Mouse (Mus musculus): ENCODE results near the gene Man1c1. TPM values are rescaled to one million over a fixed set of nuclear protein-coding genes. Genes with fewer than 3 reads are reported as not detected.

Gene Man1c1
- total RNA-seq, 1 experiment from 2014 or later, result 2.0 TPM

GRCm38 (mm10) chr4:134590227-134590926 lies 113.7 kb downstream of the Man1c1 start:
- ATAC-seq (ENCODE audit: extremely low read depth, insufficient number of reproducible peaks, low FRiP score, poor library complexity, severe bottlenecking), result no peak

GRCm38 (mm10) chr4:134589786-134590185 lies 114.3 kb downstream of the Man1c1 start:
- no peak for ATAC-seq (ENCODE audit: extremely low read depth, insufficient number of reproducible peaks, low FRiP score, poor library complexity, severe bottlenecking)

GRCm38 (mm10) chr4:134588951-134589350 lies 115.1 kb downstream of the Man1c1 start:
- peak; percentile 82 for ATAC-seq (ENCODE audit: extremely low read depth, insufficient number of reproducible peaks, low FRiP score, poor library complexity, severe bottlenecking)

DNA sequence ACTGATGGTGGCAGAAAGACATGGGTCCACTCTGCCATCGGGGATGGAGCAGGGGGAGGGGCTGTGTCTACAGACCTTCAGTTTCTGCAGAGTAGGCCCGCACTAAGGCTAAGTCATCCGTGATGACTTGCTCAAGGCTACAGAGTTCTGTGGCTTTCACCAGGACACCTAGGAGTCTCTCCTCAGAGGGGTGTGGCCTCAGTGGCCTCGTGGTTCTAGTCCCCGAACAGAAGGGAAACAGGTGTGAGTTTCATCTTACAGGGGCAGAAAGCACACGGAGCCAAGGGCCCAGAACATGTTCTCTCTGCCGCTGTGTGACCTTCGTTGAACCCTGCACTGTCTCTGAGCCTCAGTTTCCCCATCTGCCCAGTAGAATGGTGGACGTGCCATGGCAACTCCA lies 115.8 kb downstream of the Man1c1 start:
- no peak for ATAC-seq (ENCODE audit: extremely low read depth, insufficient number of reproducible peaks, low FRiP score, poor library complexity, severe bottlenecking)

DNA sequence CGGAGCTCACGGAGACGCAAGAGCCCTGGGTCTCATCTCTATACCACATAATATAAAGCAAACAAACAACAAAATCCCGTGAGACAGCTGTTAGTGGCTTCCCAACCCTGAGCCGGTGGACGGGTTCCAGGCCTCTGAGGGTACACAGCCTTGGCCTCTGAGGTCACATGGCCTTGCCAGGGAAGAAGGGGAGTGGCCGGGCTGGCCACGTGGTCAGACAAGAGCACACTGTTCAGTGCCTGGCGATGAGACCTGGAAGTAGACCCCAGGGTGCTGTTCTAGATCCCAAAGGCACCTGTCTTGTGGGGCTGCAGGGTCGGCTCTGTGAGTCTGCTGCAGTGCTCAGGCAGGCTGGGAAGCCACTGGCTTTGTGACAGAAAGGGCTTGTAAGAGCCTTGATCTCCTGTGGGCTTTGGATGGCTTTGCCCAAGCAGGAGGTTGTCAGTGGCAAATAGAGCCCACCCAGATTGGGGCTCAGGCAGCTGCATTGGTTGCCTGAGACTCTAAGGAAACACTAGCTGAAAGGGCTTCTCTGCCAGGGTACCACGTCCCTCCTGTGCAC lies 116.4 kb downstream of the Man1c1 start:
- no peak for ATAC-seq (ENCODE audit: extremely low read depth, insufficient number of reproducible peaks, low FRiP score, poor library complexity, severe bottlenecking)

DNA sequence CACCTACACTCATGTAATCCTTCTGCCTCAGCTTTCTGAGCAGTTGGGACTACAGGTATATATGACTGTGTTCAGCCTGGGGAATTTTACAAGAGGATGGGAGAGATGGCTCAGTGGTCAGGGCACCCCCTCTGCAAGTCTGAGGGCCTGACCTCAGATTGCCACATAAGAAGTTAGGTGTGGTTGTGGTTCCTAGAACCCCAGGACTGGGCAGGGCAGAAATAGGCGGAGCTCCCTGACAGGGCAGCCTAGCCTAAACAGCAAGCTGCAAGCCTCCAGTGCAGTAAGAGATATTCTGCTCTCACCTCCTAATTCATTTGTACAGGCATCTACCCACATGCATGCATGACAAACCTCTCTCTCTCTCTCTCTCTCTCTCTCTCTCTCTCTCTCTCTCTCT lies 117.5 kb downstream of the Man1c1 start:
- ATAC-seq (ENCODE audit: extremely low read depth, insufficient number of reproducible peaks, low FRiP score, poor library complexity, severe bottlenecking), result no peak

DNA sequence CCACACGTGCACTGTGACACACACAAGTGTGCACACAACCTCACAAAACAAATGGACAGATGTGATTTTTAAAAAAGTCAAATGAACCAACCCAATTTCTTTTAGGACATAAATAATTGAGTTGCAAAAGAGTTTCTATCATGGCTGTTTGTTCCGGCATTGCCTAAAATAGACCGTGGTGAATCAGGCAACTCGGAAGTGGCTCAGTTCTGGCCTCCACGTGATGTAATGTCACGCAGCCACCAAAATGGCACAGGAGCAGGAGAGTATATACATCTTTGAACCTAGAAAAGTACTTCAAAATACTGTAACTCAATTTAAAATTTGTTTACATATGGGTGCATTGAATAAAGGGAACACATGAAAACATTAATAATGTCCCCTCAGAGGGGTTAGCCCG lies 118.0 kb downstream of the Man1c1 start:
- ATAC-seq (ENCODE audit: extremely low read depth, insufficient number of reproducible peaks, low FRiP score, poor library complexity, severe bottlenecking), result no peak

- peak; percentile 37; the same call in 1 of the 2 replicates for ATAC-seq (ENCODE audit: extremely low read depth, insufficient number of reproducible peaks, low FRiP score, poor library complexity, severe bottlenecking)
These were observed 120.6 kb downstream of the Man1c1 start for GRCm38 (mm10) chr4:134583513-134583912.

DNA sequence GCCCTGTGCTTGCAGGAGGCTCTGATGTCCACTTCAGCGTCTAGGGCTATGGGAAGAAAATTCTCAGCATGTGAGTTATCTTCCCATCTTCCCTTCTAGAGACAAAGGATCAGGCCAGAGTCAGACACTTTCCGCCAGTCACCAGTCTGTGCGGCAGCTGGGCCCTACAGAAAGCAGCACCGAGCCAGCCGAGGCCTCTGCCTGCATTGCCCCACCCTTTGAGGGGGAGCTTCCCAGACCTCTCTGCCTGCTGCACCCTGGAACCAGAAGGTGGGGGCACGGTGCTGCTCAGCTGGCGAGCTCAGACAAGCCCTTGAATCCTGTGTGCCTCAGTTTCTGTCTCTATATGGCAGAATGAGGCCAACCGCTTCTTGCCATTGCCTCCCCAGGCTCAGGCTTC lies 122.7 kb downstream of the Man1c1 start:
- ATAC-seq (ENCODE audit: extremely low read depth, insufficient number of reproducible peaks, low FRiP score, poor library complexity, severe bottlenecking), result no peak

DNA sequence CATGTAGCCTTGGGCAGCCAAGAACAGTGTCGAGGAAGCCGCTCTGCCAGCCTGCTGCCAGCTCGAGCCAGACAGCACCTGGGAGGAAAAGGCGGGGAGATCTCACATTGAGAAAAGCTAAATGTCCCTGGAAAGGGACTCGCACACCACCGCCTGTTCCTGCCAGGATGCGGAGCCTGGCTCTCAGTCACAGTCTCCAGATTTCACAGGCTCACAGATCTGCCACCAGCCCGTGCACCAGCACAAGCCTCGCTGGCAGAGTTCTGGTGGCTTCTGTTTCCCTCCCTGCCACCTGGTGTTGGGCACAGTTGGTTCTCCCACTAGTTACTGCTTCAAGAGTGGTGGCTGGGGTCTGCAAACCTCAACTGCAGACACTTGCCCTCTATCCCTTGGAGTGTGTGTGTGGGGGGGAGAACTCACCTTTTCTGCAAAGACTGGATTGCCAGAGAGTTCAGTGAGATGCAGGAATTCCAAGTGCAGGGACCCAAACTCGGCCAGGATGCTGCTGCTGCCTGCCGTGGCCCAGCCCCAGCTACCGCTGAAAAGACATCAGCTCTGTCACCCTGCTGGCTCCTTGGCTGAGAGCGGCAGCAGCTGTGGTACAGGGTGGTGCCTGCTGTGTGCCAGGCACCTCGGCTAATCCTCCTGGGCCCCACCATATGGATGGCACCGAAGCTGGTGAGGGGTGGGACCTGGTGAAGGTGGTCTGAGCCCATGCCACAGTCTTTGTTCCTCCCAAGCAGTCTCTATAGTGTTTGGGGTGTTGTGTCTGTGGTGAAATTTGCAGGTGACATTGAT lies 123.5 kb downstream of the Man1c1 start:
- no peak for ATAC-seq (ENCODE audit: extremely low read depth, insufficient number of reproducible peaks, low FRiP score, poor library complexity, severe bottlenecking)

DNA sequence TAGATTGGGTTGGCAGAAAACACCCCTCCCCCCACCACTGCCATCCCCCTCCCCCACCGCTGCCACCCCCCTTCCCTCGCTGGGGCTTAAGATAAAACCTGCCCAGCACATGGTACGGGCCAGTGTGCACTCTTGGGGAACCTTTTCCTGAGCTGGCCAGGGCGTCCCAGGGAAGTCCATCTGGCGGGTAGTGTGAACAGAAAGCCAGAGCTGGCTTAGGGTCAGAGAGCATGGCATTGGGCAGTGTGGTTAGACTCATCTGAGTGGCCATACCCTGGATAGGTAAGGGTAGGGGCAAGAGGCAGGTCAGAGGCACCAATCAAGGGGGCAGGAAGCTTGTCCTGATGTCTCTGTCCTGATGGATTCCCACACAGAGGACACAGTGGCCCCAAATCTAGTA lies 124.5 kb downstream of the Man1c1 start:
- ATAC-seq (ENCODE audit: extremely low read depth, insufficient number of reproducible peaks, low FRiP score, poor library complexity, severe bottlenecking), result no peak

- ATAC-seq (ENCODE audit: extremely low read depth, insufficient number of reproducible peaks, low FRiP score, poor library complexity, severe bottlenecking), result no peak
These were observed 124.9 kb downstream of the Man1c1 start for GRCm38 (mm10) chr4:134579212-134579611.

DNA sequence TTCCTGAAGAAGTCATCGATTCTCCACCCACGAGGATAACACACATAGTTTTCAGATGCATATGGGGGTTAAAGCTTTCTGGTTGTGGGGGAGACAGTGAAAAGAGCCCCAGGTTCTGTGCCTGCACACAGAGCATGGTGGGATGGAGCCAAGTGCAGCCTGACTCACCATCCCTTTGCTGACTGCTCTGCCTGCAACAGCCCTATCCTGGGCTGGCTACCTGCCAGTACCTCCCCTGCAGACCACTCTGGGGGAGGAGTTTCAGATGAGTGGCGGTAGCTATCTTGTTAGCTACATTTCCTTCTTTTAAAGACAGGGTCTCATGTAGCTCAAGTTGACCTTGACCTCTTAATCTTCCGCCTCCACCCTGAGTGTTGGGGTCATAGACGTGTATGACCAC lies 125.7 kb downstream of the Man1c1 start:
- ATAC-seq (ENCODE audit: extremely low read depth, insufficient number of reproducible peaks, low FRiP score, poor library complexity, severe bottlenecking), result no peak

GRCm38 (mm10) chr4:134577281-134577680 lies 126.8 kb downstream of the Man1c1 start:
- ATAC-seq (ENCODE audit: extremely low read depth, insufficient number of reproducible peaks, low FRiP score, poor library complexity, severe bottlenecking), result no peak

DNA sequence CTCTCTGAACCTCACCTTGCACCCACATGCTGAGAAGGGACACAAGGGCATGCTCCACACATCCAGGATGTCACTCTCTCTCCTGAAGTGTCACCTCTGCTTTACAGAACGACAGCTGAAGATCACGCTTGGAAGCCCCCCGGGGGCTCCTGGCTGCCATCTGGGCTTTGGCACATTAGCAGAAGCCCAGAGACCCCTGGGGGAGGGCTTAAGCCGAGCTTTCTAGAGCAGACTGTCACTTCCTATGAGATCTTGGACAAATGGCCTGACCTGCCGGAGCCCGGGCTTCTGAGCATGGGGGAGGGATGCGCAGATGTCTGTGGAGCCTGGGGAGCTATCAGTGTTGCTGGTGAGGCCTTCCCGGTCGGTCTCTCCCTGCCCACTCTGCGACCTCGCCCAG lies 128.6 kb downstream of the Man1c1 start:
- no peak for ATAC-seq (ENCODE audit: extremely low read depth, insufficient number of reproducible peaks, low FRiP score, poor library complexity, severe bottlenecking)

DNA sequence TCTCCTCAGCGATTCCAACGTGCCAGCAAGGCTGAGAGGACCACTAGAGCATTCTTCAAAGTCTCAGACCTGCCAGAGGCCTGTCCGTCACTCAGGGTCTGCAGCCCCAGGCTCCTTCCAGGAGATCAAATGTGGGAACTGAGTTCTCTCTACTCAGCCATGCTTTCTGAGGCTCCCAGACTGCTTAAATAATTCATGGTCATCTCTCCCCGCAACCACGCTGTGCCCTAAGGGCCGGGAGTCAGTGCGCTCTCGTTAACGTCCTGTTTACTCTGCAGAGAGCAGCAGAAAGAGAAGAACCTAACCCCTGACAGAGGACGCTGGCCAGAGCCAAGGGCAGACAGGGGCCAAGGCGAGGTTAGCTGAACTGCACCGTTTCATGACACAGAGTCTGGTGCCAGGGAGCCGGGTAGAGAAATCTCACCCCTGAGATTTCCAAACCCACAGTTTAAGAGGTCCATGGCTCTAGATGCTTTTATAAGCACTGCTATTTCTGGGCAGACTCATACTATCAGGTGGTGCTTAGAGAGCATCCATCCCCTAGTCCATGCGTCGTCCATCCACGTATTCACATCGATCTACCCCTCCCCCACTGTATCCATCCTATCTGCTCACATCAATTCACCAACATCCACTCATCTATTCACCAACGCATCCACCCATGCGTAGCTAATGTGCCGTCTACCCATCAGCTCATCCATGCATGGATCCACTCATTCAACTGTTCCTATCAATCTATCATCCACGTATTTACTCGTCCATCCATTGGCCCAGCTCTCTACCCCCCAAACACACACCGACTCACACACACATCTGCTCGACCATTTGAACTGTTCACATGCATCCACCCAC lies 131.4 kb downstream of the Man1c1 start:
- no peak for ATAC-seq (ENCODE audit: extremely low read depth, insufficient number of reproducible peaks, low FRiP score, poor library complexity, severe bottlenecking)

- no peak for ATAC-seq (ENCODE audit: extremely low read depth, insufficient number of reproducible peaks, low FRiP score, poor library complexity, severe bottlenecking)
These were observed 133.2 kb downstream of the Man1c1 start for GRCm38 (mm10) chr4:134570704-134571451.

DNA sequence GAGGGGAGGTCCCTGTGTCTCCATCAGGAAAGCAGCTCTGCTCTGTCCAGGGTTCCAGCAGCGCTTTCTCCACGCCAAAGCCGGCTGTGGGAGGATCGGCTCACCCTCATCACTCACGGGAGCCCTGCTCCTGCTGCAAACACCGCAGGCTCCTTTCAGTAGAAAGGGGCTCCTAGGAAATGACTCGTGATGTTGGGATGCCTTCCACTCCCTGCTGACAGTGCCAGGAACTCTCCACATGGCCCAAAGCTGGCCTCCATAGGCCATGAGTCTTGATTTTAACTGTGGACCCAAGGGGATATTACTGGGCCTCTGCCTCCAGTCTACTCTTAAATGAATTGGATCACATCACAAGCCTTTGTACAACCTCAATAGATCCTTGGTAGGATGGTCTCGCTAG lies 134.3 kb downstream of the Man1c1 start:
- no peak for ATAC-seq (ENCODE audit: extremely low read depth, insufficient number of reproducible peaks, low FRiP score, poor library complexity, severe bottlenecking)

DNA sequence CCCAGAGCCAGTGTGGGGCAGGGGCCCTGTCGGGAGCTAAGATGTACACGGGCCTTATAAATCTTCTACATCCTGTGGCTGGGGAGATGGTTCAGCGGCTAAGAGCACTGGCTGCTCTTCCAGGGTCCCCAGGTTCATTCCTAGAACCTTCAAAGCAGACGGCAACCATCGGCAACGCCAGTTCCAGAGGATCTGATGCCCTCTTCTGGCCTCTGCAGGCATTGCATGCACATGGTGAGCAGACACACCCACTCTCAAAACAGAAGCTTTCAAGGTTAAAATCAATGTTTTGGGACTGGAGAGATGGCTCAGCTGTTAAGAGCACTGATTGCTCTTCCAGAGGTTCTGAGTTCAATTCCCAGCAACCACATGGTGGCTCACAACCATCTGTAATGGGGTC lies 134.9 kb downstream of the Man1c1 start:
- no peak for ATAC-seq (ENCODE audit: extremely low read depth, insufficient number of reproducible peaks, low FRiP score, poor library complexity, severe bottlenecking)

Measured in neutrophil, adult 5-6 weeks (primary cell).